Mouse (Mus musculus) ES-CJ7 (cell line): ENCODE results near the gene Gpr18.
"Not testable (repeated sequence)": the region's sequence is repeated elsewhere in the genome, so short reads cannot be mapped to it uniquely, and the experiment has no call there.

Source experiments
- DNase-seq: peaks from one replicate; pipeline ENCODE4 v3.0.0; 2011; ENCODE audit warnings: low read depth, low spot score

Gene Gpr18

GRCm38 (mm10) chr14:121884150-121884797 lies 31.3 kb downstream of the Gpr18 start:
- no peak for DNase-seq

GRCm38 (mm10) chr14:121881211-121881610 lies 34.4 kb downstream of the Gpr18 start:
- no peak for DNase-seq

GRCm38 (mm10) chr14:121879266-121879840 lies 36.2 kb downstream of the Gpr18 start:
- no peak for DNase-seq

GRCm38 (mm10) chr14:121878859-121879206 lies 36.7 kb downstream of the Gpr18 start:
- no peak for DNase-seq

- peak; percentile 98 for DNase-seq
Measured at GRCm38 (mm10) chr14:121878176-121878858, 37.3 kb downstream of the Gpr18 start, which contains the start of gene Ubac2. Ubac2 (plus strand) TSS chr14:121878620.

- no peak for DNase-seq
Measured at GRCm38 (mm10) chr14:121877640-121878039, 37.9 kb downstream of the Gpr18 start.

- DNase-seq: no peak
Measured at GRCm38 (mm10) chr14:121876860-121877259, 38.7 kb downstream of the Gpr18 start.

- not testable (repeated sequence) for DNase-seq
Measured at GRCm38 (mm10) chr14:121876190-121876589, 39.4 kb downstream of the Gpr18 start.

GRCm38 (mm10) chr14:121873646-121874045 lies 41.9 kb downstream of the Gpr18 start:
- no peak for DNase-seq

GRCm38 (mm10) chr14:121873172-121873571 lies 42.4 kb downstream of the Gpr18 start:
- DNase-seq: no peak

GRCm38 (mm10) chr14:121872760-121873159 lies 42.8 kb downstream of the Gpr18 start:
- no peak for DNase-seq

GRCm38 (mm10) chr14:121869111-121869510 lies 46.5 kb downstream of the Gpr18 start:
- DNase-seq: no peak

- DNase-seq: no peak
Measured at GRCm38 (mm10) chr14:121866574-121866973, 49.0 kb downstream of the Gpr18 start.

GRCm38 (mm10) chr14:121865162-121865561 lies 50.4 kb downstream of the Gpr18 start:
- peak; percentile 85 for DNase-seq
